Mouse (Mus musculus): ENCODE measurements around the gene Grid2.

The Grid2 gene

GRCm38 (mm10) chr6:64308631-64309030 lies 1053.0 kb downstream of the Grid2 start:
- no peak for DNase-seq (ENCODE audit: low read depth, low spot score)

- DNase-seq (ENCODE audit: low read depth, low spot score), result peak; percentile 36
These were observed 1057.5 kb downstream of the Grid2 start for GRCm38 (mm10) chr6:64313132-64313531.

GRCm38 (mm10) chr6:64326936-64327335 lies 1071.3 kb downstream of the Grid2 start:
- no peak for DNase-seq (ENCODE audit: low read depth, low spot score)

- no peak for DNase-seq (ENCODE audit: low read depth, low spot score)
These were observed 1072.2 kb downstream of the Grid2 start for GRCm38 (mm10) chr6:64327876-64328275.

GRCm38 (mm10) chr6:64398413-64399098 lies 1142.9 kb downstream of the Grid2 start:
- no peak for DNase-seq (ENCODE audit: low read depth, low spot score)

- DNase-seq (ENCODE audit: low read depth, low spot score), result no peak
These were observed 1172.0 kb downstream of the Grid2 start for GRCm38 (mm10) chr6:64427658-64428057.

GRCm38 (mm10) chr6:64428898-64429297 lies 1173.2 kb downstream of the Grid2 start:
- DNase-seq (ENCODE audit: low read depth, low spot score), result no peak

- no peak for DNase-seq (ENCODE audit: low read depth, low spot score)
These were observed 1192.5 kb downstream of the Grid2 start for GRCm38 (mm10) chr6:64448127-64448526.

- DNase-seq (ENCODE audit: low read depth, low spot score), result no peak
These were observed 1193.2 kb downstream of the Grid2 start for GRCm38 (mm10) chr6:64448864-64449355.

- no peak for DNase-seq (ENCODE audit: low read depth, low spot score)
These were observed 1195.1 kb downstream of the Grid2 start for GRCm38 (mm10) chr6:64450770-64451169.

GRCm38 (mm10) chr6:64479884-64480283 lies 1224.2 kb downstream of the Grid2 start:
- DNase-seq (ENCODE audit: low read depth, low spot score), result no peak

- DNase-seq (ENCODE audit: low read depth, low spot score), result no peak
These were observed 1224.9 kb downstream of the Grid2 start for GRCm38 (mm10) chr6:64480592-64480991.

GRCm38 (mm10) chr6:64490313-64491067 lies 1234.8 kb downstream of the Grid2 start:
- no peak for DNase-seq (ENCODE audit: low read depth, low spot score)

- no peak for DNase-seq (ENCODE audit: low read depth, low spot score)
These were observed 1248.7 kb downstream of the Grid2 start for GRCm38 (mm10) chr6:64504394-64504793.

- no peak for DNase-seq (ENCODE audit: low read depth, low spot score)
These were observed 1286.5 kb downstream of the Grid2 start for GRCm38 (mm10) chr6:64542168-64542567.

GRCm38 (mm10) chr6:64553645-64554044 lies 1298.0 kb downstream of the Grid2 start:
- DNase-seq (ENCODE audit: low read depth, low spot score), result no peak

- DNase-seq (ENCODE audit: low read depth, low spot score), result no peak
These were observed 1299.5 kb downstream of the Grid2 start for GRCm38 (mm10) chr6:64555220-64555619.

GRCm38 (mm10) chr6:64568599-64568998 lies 1312.9 kb downstream of the Grid2 start:
- DNase-seq (ENCODE audit: low read depth, low spot score), result peak; percentile 27

- DNase-seq (ENCODE audit: low read depth, low spot score), result no peak
These were observed 1325.7 kb downstream of the Grid2 start for GRCm38 (mm10) chr6:64581338-64581737.

GRCm38 (mm10) chr6:64588487-64589205 lies 1333.0 kb downstream of the Grid2 start:
- no peak for DNase-seq (ENCODE audit: low read depth, low spot score)

- no peak for DNase-seq (ENCODE audit: low read depth, low spot score)
These were observed 1340.6 kb downstream of the Grid2 start for GRCm38 (mm10) chr6:64596261-64596660.

- no peak for DNase-seq (ENCODE audit: low read depth, low spot score)
These were observed 1341.2 kb downstream of the Grid2 start for GRCm38 (mm10) chr6:64596835-64597234.

Data from ES-CJ7 (cell line).